Mouse (Mus musculus): ENCODE results near the gene Cnpy2. TPM values are rescaled to one million over a fixed set of nuclear protein-coding genes. Genes with fewer than 3 reads are reported as not detected.
"Not testable (repeated sequence)": the region's sequence is repeated elsewhere in the genome, so short reads cannot be mapped to it uniquely, and the experiment has no call there.

Gene Cnpy2
- total RNA-seq, 2 experiments from 2014 or later: 15.5 to 48.6 TPM

DNA sequence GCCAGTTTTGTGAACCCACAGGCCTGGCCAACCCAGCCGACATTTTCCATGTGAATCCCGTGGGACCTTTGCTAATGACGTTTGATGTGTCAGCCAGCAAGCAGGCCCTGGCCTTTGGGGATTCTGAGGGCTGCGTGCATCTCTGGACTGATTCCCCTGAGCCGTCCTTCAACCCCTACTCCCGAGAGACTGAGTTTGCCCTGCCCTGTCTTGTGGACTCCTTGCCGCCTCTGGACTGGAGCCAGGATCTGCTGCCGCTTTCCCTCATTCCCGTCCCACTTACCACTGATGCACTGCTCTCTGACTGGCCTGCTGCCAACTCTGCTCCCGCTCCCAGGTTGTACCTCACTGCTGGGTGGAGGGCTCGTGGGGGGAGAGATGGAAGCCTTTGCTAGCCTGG lies 12.1 kb upstream of the Cnpy2 start:
- no peak for ATAC-seq (replicated peaks; ENCODE audit: low FRiP score, poor library complexity, severe bottlenecking)

- no peak for ATAC-seq (replicated peaks; ENCODE audit: low FRiP score, poor library complexity, severe bottlenecking)
Observed at GRCm38 (mm10) chr10:128310902-128311301, 11.4 kb upstream of the Cnpy2 start.

DNA sequence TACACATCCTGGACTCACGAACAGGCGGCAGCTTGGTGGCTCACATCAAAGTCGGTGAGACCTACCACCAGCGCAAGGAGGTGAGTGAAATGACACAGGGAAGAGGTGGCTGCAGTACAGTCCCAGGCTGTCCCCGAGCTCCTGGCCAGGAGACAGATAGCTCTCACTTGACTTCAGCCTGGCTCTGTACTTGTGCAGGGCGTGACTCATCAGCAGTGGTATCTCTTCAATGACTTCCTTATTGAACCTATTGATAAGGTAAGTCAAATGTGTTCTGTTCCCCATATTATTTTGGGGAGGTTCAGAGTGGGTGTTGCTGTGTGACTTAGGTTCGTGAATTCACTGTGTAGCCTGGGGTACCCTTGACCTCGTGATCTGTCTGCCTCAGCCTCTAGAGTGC lies 6.7 kb upstream of the Cnpy2 start:
- ATAC-seq (replicated peaks; ENCODE audit: low FRiP score, poor library complexity, severe bottlenecking): 0 out of 2 replicates have a peak, but pooled peaks have one; percentile 14

DNA sequence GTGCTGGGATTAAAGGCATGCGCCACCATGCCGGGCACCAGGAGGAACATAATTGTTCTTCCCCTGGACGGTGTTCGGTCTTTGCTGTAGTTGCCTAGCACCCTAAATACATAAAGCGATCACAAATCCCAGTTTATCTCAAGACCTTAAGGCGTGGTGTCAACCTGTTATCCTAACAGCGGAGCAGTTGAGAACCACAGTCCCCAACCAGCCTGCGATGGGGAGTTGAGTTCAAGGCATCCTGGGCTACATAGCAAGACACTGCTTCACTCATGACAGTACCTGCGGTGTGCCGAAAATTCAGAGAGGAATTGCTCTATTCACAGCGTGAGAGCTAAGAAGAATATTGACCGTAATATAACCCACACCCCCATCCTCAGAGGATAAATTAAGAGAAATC lies 618 bp upstream of the Cnpy2 start:
- no peak for ATAC-seq (replicated peaks; ENCODE audit: low FRiP score, poor library complexity, severe bottlenecking)

DNA sequence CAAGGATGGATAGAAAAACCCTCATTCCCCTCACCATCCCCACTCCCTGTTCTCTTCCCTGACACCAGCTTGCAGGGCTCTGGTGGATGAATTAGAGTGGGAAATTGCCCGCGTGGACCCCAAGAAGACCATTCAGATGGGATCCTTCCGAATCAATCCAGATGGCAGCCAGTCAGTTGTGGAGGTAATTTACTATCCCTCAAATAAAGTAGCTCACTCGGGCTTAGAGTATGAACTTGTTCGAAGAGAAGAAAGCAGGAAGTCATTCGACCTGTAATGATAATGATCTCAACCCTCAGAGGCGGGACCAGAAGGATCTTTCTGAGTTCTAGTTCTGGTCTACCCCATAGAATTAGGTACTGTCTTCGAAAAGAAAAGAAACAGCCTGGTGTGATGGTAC lies 1.3 kb downstream of the Cnpy2 start:
- no peak for ATAC-seq (replicated peaks; ENCODE audit: low FRiP score, poor library complexity, severe bottlenecking)

- ATAC-seq (replicated peaks; ENCODE audit: low FRiP score, poor library complexity, severe bottlenecking): no peak
Observed at GRCm38 (mm10) chr10:128326825-128327224, 4.6 kb downstream of the Cnpy2 start.

GRCm38 (mm10) chr10:128327610-128328009 lies 5.4 kb downstream of the Cnpy2 start:
- no peak for ATAC-seq (replicated peaks; ENCODE audit: low FRiP score, poor library complexity, severe bottlenecking)

DNA sequence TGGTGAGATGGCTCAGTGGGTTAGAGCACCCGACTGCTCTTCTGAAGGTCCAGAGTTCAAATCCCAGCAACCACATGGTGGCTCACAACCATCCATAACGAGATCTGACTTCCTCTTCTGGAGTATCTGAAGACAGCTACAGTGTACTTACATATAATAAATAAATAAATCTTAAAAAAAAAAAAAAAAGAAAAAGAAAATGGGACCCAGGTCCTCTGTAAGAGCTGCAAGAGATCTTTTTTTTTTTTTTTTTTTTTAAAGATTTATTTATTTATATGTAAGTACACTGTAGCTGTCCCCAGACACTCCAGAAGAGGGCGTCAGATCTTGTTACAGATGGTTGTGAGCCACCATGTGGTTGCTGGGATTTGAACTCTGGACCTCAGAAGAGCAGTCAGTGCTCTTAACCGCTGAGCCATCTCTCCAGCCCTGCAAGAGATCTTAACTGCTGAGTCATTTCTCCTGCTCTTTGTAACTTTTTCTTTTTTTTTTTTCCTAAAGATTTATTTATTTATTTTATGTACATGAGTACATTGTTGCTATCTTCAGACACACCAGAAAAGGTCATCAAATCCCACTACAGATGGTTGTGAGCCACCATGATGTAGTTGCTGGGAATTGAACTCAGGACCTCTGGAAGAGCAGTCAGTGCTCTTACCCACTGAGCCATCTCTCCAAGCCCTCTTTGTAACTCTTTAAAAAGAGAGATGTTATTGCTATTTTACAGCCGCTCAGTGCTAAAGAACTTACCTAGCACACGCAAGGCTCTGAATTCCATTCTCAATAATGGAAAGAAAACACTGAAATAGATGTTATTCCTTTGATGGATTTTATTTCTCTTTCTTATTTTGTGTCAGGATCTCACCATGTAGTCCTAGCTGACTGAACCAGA lies 10.3 kb downstream of the Cnpy2 start:
- not testable (repeated sequence) for ATAC-seq (replicated peaks; ENCODE audit: low FRiP score, poor library complexity, severe bottlenecking)

DNA sequence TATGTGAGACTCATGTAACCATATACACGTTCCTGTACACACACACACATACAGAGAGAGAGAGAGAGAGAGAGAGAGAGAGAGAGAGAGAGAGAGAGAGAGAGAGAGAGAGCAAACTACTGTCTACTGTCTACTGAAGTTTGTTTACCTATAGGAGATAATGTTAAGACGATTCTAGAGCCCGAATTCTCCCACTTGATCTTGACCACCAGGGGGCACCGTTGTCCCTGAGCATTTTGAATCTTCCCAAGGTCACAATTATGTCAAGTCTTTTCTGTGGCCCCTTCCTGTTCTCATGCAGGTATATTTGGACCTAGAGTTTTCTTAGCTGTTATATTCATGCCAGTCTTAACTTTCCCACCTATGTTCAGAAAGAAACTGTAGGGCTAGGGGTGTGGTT lies 13.3 kb downstream of the Cnpy2 start:
- peak; percentile 57 for ATAC-seq (replicated peaks; ENCODE audit: low FRiP score, poor library complexity, severe bottlenecking)

DNA sequence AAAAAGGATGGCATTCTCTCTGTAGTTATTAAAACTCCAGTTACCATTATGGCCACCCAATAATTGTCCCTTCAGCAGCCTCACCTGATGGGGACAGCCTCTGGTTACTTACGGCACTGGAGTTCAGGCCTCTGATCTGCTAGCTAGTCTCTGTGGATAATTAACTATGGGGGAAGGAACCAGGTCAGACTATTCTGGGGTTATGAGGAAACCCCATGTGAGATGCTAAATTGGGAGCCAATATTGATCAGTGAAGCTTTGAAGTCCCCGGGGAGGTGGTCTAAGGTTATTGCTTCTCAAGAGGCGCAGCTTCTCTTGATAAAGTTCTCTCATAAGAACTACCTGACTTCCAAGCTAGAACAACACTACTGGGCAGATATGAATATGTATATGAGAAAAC lies 13.9 kb downstream of the Cnpy2 start:
- no peak for ATAC-seq (replicated peaks; ENCODE audit: low FRiP score, poor library complexity, severe bottlenecking)

GRCm38 (mm10) chr10:128336597-128336996 lies 14.3 kb downstream of the Cnpy2 start:
- peak; percentile 33 for ATAC-seq (replicated peaks; ENCODE audit: low FRiP score, poor library complexity, severe bottlenecking)

- peak; percentile 77 for ATAC-seq (replicated peaks; ENCODE audit: low FRiP score, poor library complexity, severe bottlenecking)
Observed at GRCm38 (mm10) chr10:128337306-128338181, 15.3 kb downstream of the Cnpy2 start, which contains the start of gene Cs. Cs (plus strand) TSS chr10:128337734.

- ATAC-seq (replicated peaks; ENCODE audit: low FRiP score, poor library complexity, severe bottlenecking): 0 out of 2 replicates have a peak, but pooled peaks have one; percentile 7
Observed at GRCm38 (mm10) chr10:128338415-128338814, 16.2 kb downstream of the Cnpy2 start.

GRCm38 (mm10) chr10:128338948-128339347 lies 16.7 kb downstream of the Cnpy2 start:
- no peak for ATAC-seq (replicated peaks; ENCODE audit: low FRiP score, poor library complexity, severe bottlenecking)

- ATAC-seq (replicated peaks; ENCODE audit: low FRiP score, poor library complexity, severe bottlenecking): no peak
Observed at GRCm38 (mm10) chr10:128340257-128340656, 18.0 kb downstream of the Cnpy2 start.

DNA sequence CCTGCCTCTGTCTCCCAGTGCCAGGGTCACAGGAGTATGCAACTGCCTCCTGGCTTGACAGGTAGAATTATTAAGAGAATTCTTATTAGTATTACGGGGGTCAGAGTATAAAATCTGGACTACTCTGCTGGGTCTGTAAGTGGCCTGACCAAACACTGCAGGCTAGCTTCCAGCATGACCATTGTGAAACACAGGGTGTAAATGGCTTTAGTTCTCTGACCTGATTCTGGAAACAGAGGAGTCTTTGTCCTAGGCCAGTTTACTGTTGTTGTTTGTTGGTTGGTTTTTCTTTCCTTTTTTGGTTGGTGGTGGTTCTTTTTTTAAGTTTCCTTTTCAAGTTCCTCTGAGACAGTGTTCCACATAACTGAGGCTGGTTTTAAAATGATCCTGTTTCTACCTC lies 21.2 kb downstream of the Cnpy2 start:
- ATAC-seq (replicated peaks; ENCODE audit: low FRiP score, poor library complexity, severe bottlenecking): no peak

GRCm38 (mm10) chr10:128344568-128345275 lies 22.5 kb downstream of the Cnpy2 start:
- ATAC-seq (replicated peaks; ENCODE audit: low FRiP score, poor library complexity, severe bottlenecking): peak; percentile 96

DNA sequence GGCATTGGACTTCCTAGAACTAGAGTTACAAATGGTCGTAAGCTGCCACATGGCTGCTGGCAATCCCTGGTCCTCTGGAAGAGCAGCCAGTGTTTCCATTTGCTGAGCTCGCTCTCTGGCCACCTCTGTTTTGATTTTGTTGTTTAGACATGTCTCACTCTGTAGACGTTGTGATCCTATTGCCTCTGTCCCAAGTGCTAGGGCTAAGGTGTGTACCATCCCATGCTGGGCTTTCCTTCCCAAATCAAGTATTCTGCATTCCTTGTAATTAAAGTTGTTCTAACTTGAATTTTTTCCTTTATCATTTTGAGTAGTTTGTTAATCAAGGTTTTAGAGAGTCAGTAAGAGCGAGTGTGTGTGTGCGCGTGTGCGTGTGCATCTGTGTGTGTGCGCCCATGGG lies 25.3 kb downstream of the Cnpy2 start:
- ATAC-seq (replicated peaks; ENCODE audit: low FRiP score, poor library complexity, severe bottlenecking): no peak

DNA sequence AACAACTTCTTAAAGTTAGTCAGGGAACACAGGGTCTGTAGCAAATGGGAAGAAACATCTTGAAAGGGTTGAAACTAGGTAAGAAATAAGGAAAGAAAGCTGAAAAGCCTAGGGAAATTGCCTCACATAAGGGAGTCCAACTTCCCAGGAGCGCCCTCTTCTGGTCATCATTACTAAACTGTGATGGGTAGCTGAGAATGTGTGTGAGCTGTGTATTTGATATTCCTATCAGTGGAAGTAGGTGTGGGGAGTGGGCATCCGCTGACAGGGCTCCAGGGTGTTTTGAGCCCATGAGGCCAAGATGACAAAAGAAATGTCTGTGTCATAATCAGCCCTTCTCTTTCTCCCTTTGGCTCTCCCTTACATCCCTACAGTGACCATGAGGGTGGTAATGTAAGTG lies 36.5 kb downstream of the Cnpy2 start:
- ATAC-seq (replicated peaks; ENCODE audit: low FRiP score, poor library complexity, severe bottlenecking): peak; percentile 74

- ATAC-seq (replicated peaks; ENCODE audit: low FRiP score, poor library complexity, severe bottlenecking): no peak
Observed at GRCm38 (mm10) chr10:128359226-128359625, 37.0 kb downstream of the Cnpy2 start.
